Mouse (Mus musculus): ENCODE data around the gene Tmem52.
"Not testable (repeated sequence)": the region's sequence is repeated elsewhere in the genome, so short reads cannot be mapped to it uniquely, and the experiment has no call there.

Gene Tmem52

DNA sequence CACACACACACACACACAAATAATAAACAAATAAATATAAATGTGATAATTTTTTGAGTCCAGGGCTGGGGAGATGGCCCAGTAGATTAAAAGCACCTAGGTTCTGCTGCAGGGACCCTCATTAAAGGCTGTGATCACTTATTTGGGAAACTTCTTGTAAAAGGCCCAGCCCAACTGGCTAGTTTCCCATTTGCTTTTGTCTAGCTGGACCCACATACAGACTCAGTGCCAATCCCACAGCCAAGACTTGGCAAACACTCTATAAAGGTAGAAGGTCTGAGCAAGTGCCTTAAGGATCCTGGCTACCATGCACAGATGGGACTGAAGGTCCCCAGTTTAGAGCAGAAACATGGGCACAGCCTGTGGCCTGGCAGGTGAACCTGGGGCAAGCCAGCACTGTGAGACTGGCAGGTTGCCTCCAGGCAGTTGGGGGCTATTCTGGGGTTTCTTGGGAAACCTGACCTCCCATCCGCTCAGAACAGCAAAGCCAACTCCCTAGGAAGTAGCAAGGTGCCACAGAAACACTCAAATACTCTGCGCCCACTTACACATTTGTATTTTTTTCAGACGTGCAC lies 3.9 kb downstream of the Tmem52 start:
- DNase-seq (ENCODE audit: low spot score), result no peak

- no peak for DNase-seq (ENCODE audit: low spot score)
Measured at GRCm38 (mm10) chr4:155473319-155473718, 4.4 kb downstream of the Tmem52 start.

DNA sequence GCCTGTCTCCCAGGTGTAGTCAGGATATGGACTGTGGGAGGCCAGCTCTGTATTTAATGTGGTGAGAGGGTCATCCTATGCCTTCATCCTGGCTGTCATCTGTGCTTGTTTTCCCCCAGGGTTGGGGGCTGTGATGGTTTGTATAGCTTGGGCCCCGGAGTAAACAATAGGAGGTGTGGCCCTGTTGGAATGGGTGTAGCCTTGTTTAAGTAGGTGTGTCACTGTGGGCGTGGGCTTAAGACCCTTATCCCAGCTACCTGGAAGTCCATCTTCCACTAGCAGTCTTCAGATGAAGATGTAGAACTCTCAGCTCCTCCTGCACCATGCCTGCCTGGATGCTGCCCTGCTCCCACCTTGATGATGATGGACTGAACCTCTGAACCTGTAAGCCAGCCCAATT lies 4.9 kb downstream of the Tmem52 start:
- DNase-seq (ENCODE audit: low spot score), result not testable (repeated sequence)

- peak; percentile 79 for DNase-seq (ENCODE audit: low spot score)
Measured at GRCm38 (mm10) chr4:155481381-155482124, 12.6 kb downstream of the Tmem52 start.

DNA sequence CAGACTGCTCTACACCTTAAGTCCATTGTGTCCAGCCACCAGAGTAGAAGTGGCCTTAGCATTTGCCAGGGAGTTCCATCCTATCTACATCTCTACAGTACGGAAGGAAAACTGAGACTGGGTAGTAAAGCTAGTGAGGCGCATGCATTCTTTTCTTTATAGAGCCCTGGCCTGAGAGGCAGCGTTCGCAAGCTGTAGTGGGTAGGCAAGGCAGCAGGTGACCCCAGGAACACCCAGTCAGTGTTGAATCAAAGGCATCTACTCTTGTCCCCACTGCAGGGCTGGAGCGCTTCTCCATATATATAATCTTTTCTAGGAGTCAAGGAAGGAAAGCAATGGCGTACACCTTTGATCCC lies 13.2 kb downstream of the Tmem52 start:
- DNase-seq (ENCODE audit: low spot score), result no peak

DNA sequence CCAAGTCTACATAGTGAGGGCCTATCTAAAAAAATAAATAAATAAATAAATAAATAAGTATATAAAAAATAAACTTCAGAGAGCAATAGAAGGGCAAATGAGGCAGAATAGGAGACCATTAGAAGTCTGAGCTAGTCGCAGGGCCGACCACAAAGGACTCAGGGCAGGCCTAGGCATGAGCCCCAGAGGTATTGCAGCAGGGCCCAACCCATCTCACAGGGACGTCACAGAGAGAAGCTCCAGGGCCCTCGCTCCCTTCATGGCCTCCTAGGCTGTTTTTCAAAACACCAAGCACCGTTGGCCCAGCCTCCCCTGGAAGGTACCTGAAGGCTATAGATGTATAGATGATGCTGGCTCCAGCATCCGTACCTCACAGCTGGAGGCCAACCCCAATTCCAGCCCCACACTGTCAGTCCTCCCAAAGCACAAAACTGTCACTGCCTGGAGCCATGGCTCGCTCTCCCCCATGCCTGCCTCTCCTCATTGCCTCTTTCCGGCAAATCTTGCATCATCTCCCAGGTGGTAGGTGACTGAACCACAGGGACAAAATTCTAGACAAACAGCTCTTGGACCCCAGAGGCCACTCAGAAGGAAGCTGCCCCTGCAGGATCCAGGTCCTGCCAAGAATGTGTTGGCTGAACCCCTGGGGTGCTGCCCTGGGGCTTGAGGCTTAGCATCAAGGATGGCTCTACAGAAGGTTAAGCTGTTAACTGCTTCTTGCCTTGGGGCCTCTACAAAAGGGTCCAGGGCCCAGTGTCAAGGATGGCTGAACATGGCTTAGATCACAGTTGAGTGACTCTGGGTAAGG lies 14.0 kb downstream of the Tmem52 start:
- no peak for DNase-seq (ENCODE audit: low spot score)

GRCm38 (mm10) chr4:155485521-155485920 lies 16.6 kb downstream of the Tmem52 start:
- DNase-seq (ENCODE audit: low spot score), result no peak

GRCm38 (mm10) chr4:155487746-155488145 lies 18.8 kb downstream of the Tmem52 start:
- no peak for DNase-seq (ENCODE audit: low spot score)

DNA sequence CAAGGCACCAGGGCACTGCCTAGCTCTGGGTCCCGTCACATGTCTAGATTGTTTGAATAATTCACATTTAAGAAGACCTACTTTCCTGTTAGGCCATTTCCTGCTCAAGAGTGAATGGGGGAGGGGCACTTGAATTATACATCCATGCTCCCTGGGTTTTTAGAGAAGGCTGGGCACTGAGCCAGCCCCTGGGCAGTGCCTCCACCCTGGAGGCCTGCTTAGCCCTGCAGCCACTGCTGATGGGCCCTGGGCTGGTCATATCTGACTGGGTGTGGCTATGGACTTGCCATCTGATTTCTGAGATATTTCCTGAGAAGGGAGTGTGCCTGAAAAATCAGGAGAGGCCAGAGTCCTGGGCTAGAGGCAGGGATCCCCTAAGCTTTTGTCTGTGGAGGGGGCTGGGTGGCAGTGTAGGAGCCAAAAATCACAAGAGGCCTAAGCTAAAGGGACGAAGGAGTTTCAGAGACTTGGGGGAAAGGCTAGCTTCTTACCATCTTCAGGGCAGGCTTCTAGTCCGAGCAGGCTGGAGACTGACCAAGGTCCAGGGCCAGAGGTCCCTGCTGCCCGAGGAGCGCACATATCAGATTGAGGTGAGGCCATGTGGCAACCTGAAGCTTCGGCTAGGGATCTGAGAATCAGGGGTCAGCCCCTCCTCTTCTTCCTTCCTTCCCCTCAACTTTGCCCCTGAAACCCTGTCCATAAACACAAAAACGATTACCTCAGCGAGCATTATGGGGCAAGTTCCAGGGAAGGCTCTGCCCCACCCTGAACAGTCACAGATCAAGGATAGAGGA lies 19.5 kb downstream of the Tmem52 start:
- peak; percentile 42 for DNase-seq (ENCODE audit: low spot score)

DNA sequence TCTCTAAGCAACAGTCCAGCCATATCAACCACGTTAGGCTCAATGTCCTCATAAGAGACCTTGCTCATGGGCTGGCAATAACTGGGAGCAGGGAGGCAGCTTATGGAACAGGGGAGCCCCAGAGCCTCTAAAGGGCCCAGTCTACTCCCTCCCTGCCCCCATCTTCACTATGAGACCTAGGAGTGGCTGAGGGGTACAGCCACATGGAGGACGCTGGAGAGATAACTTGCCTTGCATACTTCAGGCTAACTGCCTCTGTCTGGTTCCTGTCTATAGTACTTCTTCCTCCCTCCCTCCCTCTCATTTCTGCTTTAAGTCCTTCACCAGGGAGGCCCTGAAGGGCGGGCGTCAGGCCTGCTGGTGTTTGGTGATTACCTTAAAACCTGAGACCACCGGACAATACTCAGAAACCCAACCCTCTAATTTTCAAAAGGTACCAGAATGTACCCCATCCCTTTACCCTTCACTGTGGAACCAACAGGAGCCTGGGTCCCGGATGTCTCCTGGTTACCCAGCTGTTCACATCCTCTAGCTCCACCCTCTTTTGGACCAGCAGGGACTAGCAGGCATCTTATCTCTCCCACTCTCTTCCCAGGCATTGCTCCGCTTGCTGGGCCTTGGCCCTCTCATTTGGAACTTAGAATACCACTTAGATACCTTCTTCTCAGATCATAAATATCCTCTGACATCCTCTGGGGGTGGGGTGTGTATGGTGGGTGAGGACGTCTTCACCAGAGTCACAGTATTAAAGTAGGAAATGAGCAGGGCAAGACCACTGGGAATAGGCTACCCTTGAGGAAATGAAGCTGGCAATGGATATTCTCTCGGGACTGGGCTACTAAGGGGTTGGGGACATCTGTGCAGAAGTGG lies 20.4 kb downstream of the Tmem52 start:
- no peak for DNase-seq (ENCODE audit: low spot score)

- DNase-seq (ENCODE audit: low spot score), result no peak
Measured at GRCm38 (mm10) chr4:155490456-155490855, 21.5 kb downstream of the Tmem52 start.

GRCm38 (mm10) chr4:155490990-155491504 lies 22.1 kb downstream of the Tmem52 start, which contains the start of gene Gnb1:
Gnb1 (plus strand) TSS chr4:155491361.
- DNase-seq (ENCODE audit: low spot score), result peak; percentile 93

GRCm38 (mm10) chr4:155491529-155492130 lies 22.7 kb downstream of the Tmem52 start:
- DNase-seq (ENCODE audit: low spot score), result peak; percentile 27

GRCm38 (mm10) chr4:155492131-155492633 lies 23.3 kb downstream of the Tmem52 start:
- DNase-seq (ENCODE audit: low spot score), result peak; percentile 54

- no peak for DNase-seq (ENCODE audit: low spot score)
Measured at GRCm38 (mm10) chr4:155494891-155495290, 26.0 kb downstream of the Tmem52 start.

DNA sequence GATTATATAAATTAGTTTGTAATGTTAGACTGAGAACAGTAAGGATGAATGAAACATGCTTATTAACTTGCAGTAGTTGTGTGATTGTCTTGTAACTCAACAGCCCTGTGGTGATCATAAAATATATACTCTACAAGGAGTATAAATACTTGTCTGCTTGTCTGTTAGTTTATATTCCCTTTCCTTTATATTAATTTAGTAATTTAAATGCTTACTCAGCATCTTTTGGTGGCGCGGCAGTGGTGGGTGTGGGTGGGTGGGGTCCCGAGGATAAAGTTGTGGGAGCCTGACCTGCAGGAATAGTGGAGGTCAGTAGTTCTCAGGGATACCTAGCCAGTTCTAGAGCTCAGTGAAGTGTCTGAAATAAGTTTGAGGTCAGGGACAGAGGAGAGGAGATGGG lies 29.0 kb downstream of the Tmem52 start:
- DNase-seq (ENCODE audit: low spot score), result no peak

DNA sequence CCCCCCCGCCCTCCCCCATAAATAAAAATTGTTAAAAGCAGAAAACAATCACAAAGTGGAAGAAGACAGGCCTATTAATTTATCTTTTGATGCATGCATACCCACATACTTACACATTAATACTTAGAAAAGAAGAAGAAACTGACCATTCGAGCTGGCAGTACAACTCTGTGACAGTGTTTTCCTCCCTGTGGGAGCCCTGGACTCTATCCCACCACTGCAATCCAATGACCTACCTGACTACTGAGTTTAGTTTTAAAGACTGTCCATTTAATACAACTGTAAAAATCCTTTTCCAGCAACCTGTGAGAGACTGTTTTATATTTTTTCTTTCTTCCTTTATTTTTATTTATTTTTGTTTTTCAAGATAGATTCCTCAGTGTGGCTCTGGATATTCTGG lies 32.2 kb downstream of the Tmem52 start:
- no peak for DNase-seq (ENCODE audit: low spot score)

- no peak for DNase-seq (ENCODE audit: low spot score)
Measured at GRCm38 (mm10) chr4:155505067-155505466, 36.2 kb downstream of the Tmem52 start.

- DNase-seq (ENCODE audit: low spot score), result no peak
Measured at GRCm38 (mm10) chr4:155505671-155506295, 36.9 kb downstream of the Tmem52 start.

GRCm38 (mm10) chr4:155508614-155509013 lies 39.7 kb downstream of the Tmem52 start:
- DNase-seq (ENCODE audit: low spot score), result no peak
